21 mouse cellular contexts compared by ENCODE assay signal in the genomic region with DNA sequence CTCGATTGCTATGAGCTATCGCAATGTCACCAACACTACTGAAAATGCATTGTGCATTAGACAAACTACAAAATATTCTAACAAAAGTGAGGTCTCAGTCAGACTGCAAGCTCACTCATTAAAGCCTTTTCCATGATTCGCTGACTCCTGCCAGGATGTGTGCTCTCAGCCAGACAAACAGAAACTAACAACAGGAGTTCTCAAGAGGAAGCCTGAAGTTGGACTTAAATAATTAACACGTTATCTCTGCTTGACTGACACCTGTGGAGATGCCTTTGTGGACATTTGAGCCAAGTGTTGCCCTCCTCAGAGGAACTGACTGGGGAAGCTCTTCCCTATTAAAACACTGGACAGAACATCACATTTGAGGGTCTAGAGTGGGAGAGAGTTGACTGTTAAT.
DNase-seq lines count a peak whose midpoint lies in the region; ATAC-seq and TF ChIP-seq lines count a peak whose summit lies in the region.
"Had no signal": no experiment of that assay in that cellular context is flagged by ENCODE, and none has a peak within 500 bp of the region (broad histone marks: within the 10 kb centered on the region; RNA-seq: fewer than 3 reads in every experiment).

No protein-coding gene starts in this region.

- H3K4me1 ChIP-seq in hindbrain, embryonic 16.5 days (ENCODE audit: control insufficient read depth, insufficient read depth, low read depth, low read length): peaks cover 11% of the 10 kb centered on the region
- no peaks in the 10 kb centered on the region for H3K4me1 ChIP-seq in hindbrain, embryonic 11.5 days (replicated peaks; ENCODE audit: control insufficient read depth, insufficient read depth, low read length)
- no peaks in the 10 kb centered on the region; the same call in 1 of the 2 replicates for H3K4me1 ChIP-seq in kidney, adult 2 months (ENCODE audit: control insufficient read depth, insufficient read depth, low read length)

- DNase-seq in embryo, embryonic 10.5 days (ENCODE audit: low spot score): peak; percentile 15
- DNase-seq in embryo, embryonic 11 days: no peak
- DNase-seq in hindbrain, embryonic 11.5 days (ENCODE audit: low spot score): no peak
- peak; percentile 75 for DNase-seq in Muller cell, postnatal 12 days (ENCODE audit: inconsistent ontology term)
- DNase-seq in brain, embryonic 14.5 days (ENCODE audit: low read depth): peak; percentile 71
- no peak for DNase-seq in thymus, postnatal 14 days
- no peak for DNase-seq in kidney, adult 2 months
- DNase-seq: adrenal gland, adult 2 months; adrenal gland, postnatal 36 days; cerebellum, adult 11-12 months; cerebellum, adult 9-10 months; gastrocnemius, postnatal 10 days; heart, adult 2 months; heart, postnatal 14 days; kidney, adult 11 months had no signal

- TF ChIP-seq CTCF in brain, embryonic 14.5 days (IDR thresholded peaks at IDR 0.05; ENCODE audit: borderline replicate concordance, extremely low read depth, insufficient read depth, insufficient read length): no peak
- TF ChIP-seq CTCF in kidney, adult 2 months (conservative IDR thresholded peaks at IDR 0.05; ENCODE audit: insufficient read depth, insufficient read length, low read depth, low read length): no peak

- no peaks in the 10 kb centered on the region for H3K27me3 ChIP-seq in hindbrain, embryonic 16.5 days (replicated peaks; ENCODE audit: control insufficient read depth, insufficient read depth, low read length)
- no peaks in the 10 kb centered on the region for H3K27me3 ChIP-seq in hindbrain, embryonic 11.5 days (ENCODE audit: control insufficient read depth, insufficient read depth, low read length)
- no peaks in the 10 kb centered on the region for H3K27me3 ChIP-seq in kidney, adult 2 months (replicated peaks; ENCODE audit: control insufficient read depth, insufficient read depth, low read length)
- H3K27me3 ChIP-seq: CH12.LX; heart, embryonic 15.5 days; hindbrain, embryonic 15.5 days had no signal

- H3K36me3 ChIP-seq in hindbrain, embryonic 16.5 days (ENCODE audit: control insufficient read depth, insufficient read depth, low read length): no peaks in the 10 kb centered on the region
- H3K36me3 ChIP-seq in hindbrain, embryonic 11.5 days (ENCODE audit: control insufficient read depth, insufficient read depth, low read length): no peaks in the 10 kb centered on the region
- no peaks in the 10 kb centered on the region for H3K36me3 ChIP-seq in kidney, adult 2 months (ENCODE audit: control insufficient read depth, insufficient read depth, low read length)
- H3K36me3 ChIP-seq: embryonic facial prominence, embryonic 10.5 days; heart, embryonic 15.5 days; hindbrain, embryonic 15.5 days had no signal

- ATAC-seq in hindbrain, embryonic 16.5 days: peak; percentile 12; the same call in 1 of the 2 replicates
- no peak for ATAC-seq in hindbrain, embryonic 11.5 days (ENCODE audit: low FRiP score)

- no peaks in the 10 kb centered on the region for H3K9me3 ChIP-seq in hindbrain, embryonic 16.5 days (ENCODE audit: control insufficient read depth, low read length)
- H3K9me3 ChIP-seq in hindbrain, embryonic 11.5 days (ENCODE audit: control insufficient read depth, low read length): no peaks in the 10 kb centered on the region
- H3K9me3 ChIP-seq: embryonic facial prominence, embryonic 10.5 days; heart, embryonic 15.5 days; hindbrain, embryonic 15.5 days had no signal

- H3K4me3 ChIP-seq in hindbrain, embryonic 16.5 days (ENCODE audit: low read length): no peak overlapping the region
- no peak overlapping the region for H3K4me3 ChIP-seq in hindbrain, embryonic 11.5 days (ENCODE audit: low read depth, low read length)
- no peak overlapping the region for H3K4me3 ChIP-seq in kidney, adult 2 months (ENCODE audit: insufficient read depth, low read depth, low read length)
- H3K4me3 ChIP-seq: embryonic facial prominence, embryonic 10.5 days; heart, adult 2 months; heart, embryonic 15.5 days; hindbrain, embryonic 15.5 days had no signal

- no peak overlapping the region for H3K4me2 ChIP-seq in hindbrain, embryonic 16.5 days (ENCODE audit: low read length)
- H3K4me2 ChIP-seq in hindbrain, embryonic 11.5 days (replicated peaks; ENCODE audit: low read depth, low read length): no peak overlapping the region
- H3K4me2 ChIP-seq: heart, embryonic 11.5 days; heart, embryonic 15.5 days; hindbrain, embryonic 15.5 days had no signal

- TF ChIP-seq POLR2A in brain, embryonic 14.5 days (IDR thresholded peaks at IDR 0.05; ENCODE audit: borderline replicate concordance, extremely low read depth, insufficient read depth, insufficient read length, poor library complexity, severe bottlenecking): no peak
- TF ChIP-seq POLR2A in kidney, adult 2 months (IDR thresholded peaks at IDR 0.05; ENCODE audit: low read depth, low read length): no peak

- no peak overlapping the region for H3K9ac ChIP-seq in hindbrain, embryonic 16.5 days (ENCODE audit: low read depth, low read length)
- H3K9ac ChIP-seq in hindbrain, embryonic 11.5 days (ENCODE audit: low read depth, low read length): no peak overlapping the region
- H3K9ac ChIP-seq: heart, embryonic 15.5 days; hindbrain, embryonic 15.5 days had no signal

- H3K27ac ChIP-seq in hindbrain, embryonic 16.5 days (ENCODE audit: low read depth, low read length): no peak overlapping the region
- H3K27ac ChIP-seq in hindbrain, embryonic 11.5 days (ENCODE audit: low read depth, low read length): no peak overlapping the region
- no peak overlapping the region for H3K27ac ChIP-seq in kidney, adult 2 months (ENCODE audit: insufficient read depth, low read depth, low read length)
- H3K27ac ChIP-seq: embryonic facial prominence, embryonic 10.5 days; heart, adult 2 months; heart, embryonic 15.5 days; hindbrain, embryonic 15.5 days had no signal

- 23% methylated on average over 4 of the region's 4 CpGs for WGBS in hindbrain, embryonic 16.5 days
- 35% methylated on average over 4 of the region's 4 CpGs for WGBS in hindbrain, embryonic 11.5 days
- 55% methylated on average over 4 of the region's 4 CpGs for WGBS in kidney, adult 2 months

Comparison
In these comparisons a context has a peak if more than half of its experiments do, and no peak if none do; other contexts are left out.
1. DNase-seq: peak in embryo, embryonic 10.5 days (single experiment), Muller cell, postnatal 12 days (single experiment) and brain, embryonic 14.5 days (single experiment); none in embryo, embryonic 11 days (single experiment), hindbrain, embryonic 11.5 days (single experiment), thymus, postnatal 14 days (single experiment) and kidney, adult 2 months (single experiment).